Mouse (Mus musculus): ENCODE results near the gene Daglb.

DNA sequence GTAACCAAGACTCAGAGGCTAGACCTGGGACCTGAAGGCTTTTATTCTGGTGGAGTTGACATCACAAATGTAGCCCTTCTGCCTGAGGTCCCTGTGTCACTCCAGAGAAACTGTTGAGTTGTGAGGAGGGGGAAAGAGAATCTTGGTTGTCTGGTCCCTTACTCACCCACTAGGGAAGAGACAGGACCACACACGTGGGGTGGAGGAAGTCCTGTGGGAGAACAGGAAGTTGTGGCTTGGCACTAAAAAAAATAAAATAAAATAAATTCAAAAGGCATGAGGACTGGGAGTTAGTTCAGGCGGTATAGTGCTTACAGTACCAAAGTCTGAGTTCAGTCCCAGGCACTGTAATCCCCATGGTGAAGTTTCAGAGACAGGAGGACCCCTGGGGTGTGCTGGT is 72.6 kb downstream of the Daglb start:
- TF ChIP-seq CTCF (IDR thresholded peaks at IDR 0.05; ENCODE audit: low read depth, low read length) (no peak), GATA1 (IDR thresholded peaks at IDR 0.05; ENCODE audit: borderline replicate concordance, low read length) (no peak)

Measured in G1E (cell line).